Mouse (Mus musculus) embryonic fibroblast, embryonic 13.5 days (primary cell): ENCODE results near the gene Ncam2.

ENCODE experiments used
- CTCF ChIP-seq: IDR thresholded peaks from 2 replicates; pipeline ENCODE4 v1.5.1; 2011; ENCODE audit warnings: mild to moderate bottlenecking, control low read depth, low read length, moderate library complexity, borderline replicate concordance; ENCODE audit not compliant: insufficient read depth
- POLR2A ChIP-seq: IDR thresholded peaks from 2 replicates; pipeline ENCODE4 v1.6.1; 2011; ENCODE audit warnings: low read depth, mild to moderate bottlenecking, control low read depth, low read length, moderate library complexity

DNA sequence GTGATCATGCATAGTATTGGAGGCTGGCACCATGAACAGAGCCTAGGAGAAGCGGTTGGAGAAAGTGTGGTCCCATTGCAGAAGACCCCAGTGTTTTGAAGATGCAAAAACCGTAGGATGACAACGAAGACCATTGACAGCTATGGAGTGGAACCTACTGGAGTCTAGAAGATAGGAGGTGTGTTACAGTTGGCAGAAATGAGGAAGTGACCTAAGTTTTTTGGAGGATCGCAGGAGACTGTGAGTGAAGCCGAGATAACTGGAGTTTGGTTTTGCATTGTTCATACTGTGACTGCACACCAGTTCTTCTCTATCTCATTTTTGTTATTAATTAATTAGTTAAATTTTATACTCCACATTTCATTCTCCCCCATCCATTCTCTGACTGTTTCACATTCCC is 250.4 kb downstream of the Ncam2 start:
- TF ChIP-seq POLR2A (no peak), CTCF (no peak)
